Mouse (Mus musculus): Measurements from ENCODE around the gene Arfip2.

The Arfip2 gene

GRCm38 (mm10) chr7:105640233-105640893 is at the start of gene Arfip2, which contains the start of gene Gm45799:
TSS of gene Arfip2 (minus strand) at chr7:105640416.
TSS of gene Gm45799 (plus strand) at chr7:105640552.
- DNase-seq (ENCODE audit: low read depth): peak; percentile 99

- no peak for DNase-seq (ENCODE audit: low read depth)
Observed at GRCm38 (mm10) chr7:105685541-105686197, 45.5 kb upstream of the Arfip2 start.

- peak; percentile 55 for DNase-seq (ENCODE audit: low read depth)
Observed at GRCm38 (mm10) chr7:105650639-105651435, 10.6 kb upstream of the Arfip2 start, which contains the start of gene Dnhd1. TSS of gene Dnhd1 (plus strand) at chr7:105650827.

GRCm38 (mm10) chr7:105641936-105642335 is 1.7 kb upstream of the Arfip2 start:
- peak; percentile 35 for DNase-seq (ENCODE audit: low read depth)

- DNase-seq (ENCODE audit: low read depth): no peak
Observed at GRCm38 (mm10) chr7:105640894-105641255, 659 bp upstream of the Arfip2 start.

GRCm38 (mm10) chr7:105639756-105640155 is 460 bp downstream of the Arfip2 start, which contains the start of gene Timm10b:
TSS of gene Timm10b (plus strand) at chr7:105640056.
- no peak for DNase-seq (ENCODE audit: low read depth)

- DNase-seq (ENCODE audit: low read depth): no peak
Observed at GRCm38 (mm10) chr7:105639304-105639703, 912 bp downstream of the Arfip2 start.

- DNase-seq (ENCODE audit: low read depth): no peak
Observed at GRCm38 (mm10) chr7:105638776-105639175, 1.4 kb downstream of the Arfip2 start.

GRCm38 (mm10) chr7:105635726-105636125 is 4.5 kb downstream of the Arfip2 start:
- DNase-seq (ENCODE audit: low read depth): no peak

- DNase-seq (ENCODE audit: low read depth): no peak
Observed at GRCm38 (mm10) chr7:105634272-105634920, 5.8 kb downstream of the Arfip2 start.

GRCm38 (mm10) chr7:105633801-105634135 is 6.4 kb downstream of the Arfip2 start:
- no peak for DNase-seq (ENCODE audit: low read depth)

GRCm38 (mm10) chr7:105633127-105633800 is 7.0 kb downstream of the Arfip2 start, which contains the start of gene Trim3:
TSS of gene Trim3 (minus strand) at chr7:105633571.
- peak; percentile 82 for DNase-seq (ENCODE audit: low read depth)

GRCm38 (mm10) chr7:105632551-105632972 is 7.7 kb downstream of the Arfip2 start:
- DNase-seq (ENCODE audit: low read depth): no peak

- DNase-seq (ENCODE audit: low read depth): peak; percentile 31
Observed at GRCm38 (mm10) chr7:105628633-105629032, 11.6 kb downstream of the Arfip2 start.

- no peak for DNase-seq (ENCODE audit: low read depth)
Observed at GRCm38 (mm10) chr7:105625397-105625796, 14.8 kb downstream of the Arfip2 start.

GRCm38 (mm10) chr7:105621646-105622292 is 18.4 kb downstream of the Arfip2 start:
- DNase-seq (ENCODE audit: low read depth): no peak

- no peak for DNase-seq (ENCODE audit: low read depth)
Observed at GRCm38 (mm10) chr7:105621053-105621452, 19.2 kb downstream of the Arfip2 start.

GRCm38 (mm10) chr7:105619701-105620100 is 20.5 kb downstream of the Arfip2 start:
- DNase-seq (ENCODE audit: low read depth): no peak

GRCm38 (mm10) chr7:105617810-105618209 is 22.4 kb downstream of the Arfip2 start:
- DNase-seq (ENCODE audit: low read depth): no peak

- no peak for DNase-seq (ENCODE audit: low read depth)
Observed at GRCm38 (mm10) chr7:105616561-105616960, 23.7 kb downstream of the Arfip2 start.

GRCm38 (mm10) chr7:105615720-105616119 is 24.5 kb downstream of the Arfip2 start:
- DNase-seq (ENCODE audit: low read depth): no peak
